Mouse (Mus musculus): ENCODE measurements around the gene Vsig8. TPM values are rescaled to one million over a fixed set of nuclear protein-coding genes. Genes with fewer than 3 reads are reported as not detected.
A peak's percentile ranks its signal among the peaks of the same experiment; 100 is the strongest.

Vsig8 gene
- total and polyA plus RNA-seq, 2 experiments from 2014 or later: 0.12 TPM; not detected in 1

- H3K36me3 ChIP-seq (replicated peaks; ENCODE audit: control insufficient read depth, insufficient read depth, low read length): no peaks in the 10 kb centered on the region
- peak overlapping the region; percentile 63 for H3K4me2 ChIP-seq (ENCODE audit: low read depth, low read length)
- no peak for TF ChIP-seq EP300 (IDR thresholded peaks at IDR 0.05; ENCODE audit: low read depth)
- no peak for TF ChIP-seq CTCF (IDR thresholded peaks at IDR 0.05; ENCODE audit: low read depth)
- 11% methylated on average over 7 of the region's 7 CpGs for WGBS
- H3K4me3 ChIP-seq (ENCODE audit: low read depth, low read length): peak overlapping the region; percentile 34
- no peak for ATAC-seq (ENCODE audit: insufficient read depth, low read depth)
- H3K9me3 ChIP-seq (replicated peaks; ENCODE audit: control insufficient read depth, low read length): no peaks in the 10 kb centered on the region
- no peak overlapping the region for H3K27ac ChIP-seq (ENCODE audit: low read depth)
- H3K4me1 ChIP-seq (ENCODE audit: control insufficient read depth, insufficient read depth): peaks cover 15% of the 10 kb centered on the region
- H3K27me3 ChIP-seq (ENCODE audit: control insufficient read depth, insufficient read depth, low read length): 0 out of 2 replicates have a peak, but pooled peaks cover 3% of the 10 kb centered on the region
- H3K9ac ChIP-seq (replicated peaks; ENCODE audit: low read depth, low read length): no peak overlapping the region
- no peak for DNase-seq (ENCODE audit: low spot score)
Measured at GRCm38 (mm10) chr1:172551009-172551408, 4.7 kb upstream of the Vsig8 start.

GRCm38 (mm10) chr1:172552623-172553022, 3.1 kb upstream of the Vsig8 start:
- DNase-seq (ENCODE audit: low spot score): no peak
- TF ChIP-seq CTCF (IDR thresholded peaks at IDR 0.05; ENCODE audit: low read depth): no peak
- TF ChIP-seq EP300 (IDR thresholded peaks at IDR 0.05; ENCODE audit: low read depth): peak; percentile 69; the same call in 1 of the 2 replicates
- H3K27ac ChIP-seq (ENCODE audit: low read depth): peak overlapping the region; percentile 59
- peak; percentile 54; the same call in 1 of the 2 replicates for ATAC-seq (ENCODE audit: insufficient read depth, low read depth)
- no peak overlapping the region for H3K9ac ChIP-seq (replicated peaks; ENCODE audit: low read depth, low read length)
- no peaks in the 10 kb centered on the region for H3K9me3 ChIP-seq (replicated peaks; ENCODE audit: control insufficient read depth, low read length)
- 0 out of 2 replicates have a peak, but pooled peaks cover 3% of the 10 kb centered on the region for H3K27me3 ChIP-seq (ENCODE audit: control insufficient read depth, insufficient read depth, low read length)
- H3K4me2 ChIP-seq (ENCODE audit: low read depth, low read length): no peak overlapping the region
- H3K36me3 ChIP-seq (replicated peaks; ENCODE audit: control insufficient read depth, insufficient read depth, low read length): no peaks in the 10 kb centered on the region
- H3K4me3 ChIP-seq (ENCODE audit: low read depth, low read length): no peak overlapping the region
- peaks cover 15% of the 10 kb centered on the region for H3K4me1 ChIP-seq (ENCODE audit: control insufficient read depth, insufficient read depth)
- 44% methylated on average over 1 of the region's 1 CpGs for WGBS

GRCm38 (mm10) chr1:172562641-172563464, 7.1 kb downstream of the Vsig8 start:
- ATAC-seq (ENCODE audit: insufficient read depth, low read depth): peak; percentile 81
- peak overlapping the region; percentile 14 for H3K27ac ChIP-seq (ENCODE audit: low read depth)
- H3K27me3 ChIP-seq (ENCODE audit: control insufficient read depth, insufficient read depth, low read length): peaks cover 34% of the 10 kb centered on the region

GRCm38 (mm10) chr1:172563465-172563828, 7.7 kb downstream of the Vsig8 start:
- Histone ChIP-seq H3K9ac (replicated peaks; ENCODE audit: low read depth, low read length) (peak overlapping the region; percentile 52; the same call in 1 of the 2 replicates), H3K27me3 (ENCODE audit: control insufficient read depth, insufficient read depth, low read length) (peaks cover 34% of the 10 kb centered on the region), H3K4me2 (ENCODE audit: low read depth, low read length) (peak overlapping the region; percentile 94), H3K36me3 (replicated peaks; ENCODE audit: control insufficient read depth, insufficient read depth, low read length) (no peaks in the 10 kb centered on the region), H3K4me3 (ENCODE audit: low read depth, low read length) (peak overlapping the region; percentile 68), H3K27ac (ENCODE audit: low read depth) (peak overlapping the region; percentile 14; the same call in 1 of the 2 replicates), H3K9me3 (replicated peaks; ENCODE audit: control insufficient read depth, low read length) (no peaks in the 10 kb centered on the region), H3K4me1 (ENCODE audit: control insufficient read depth, insufficient read depth) (peaks cover 10% of the 10 kb centered on the region)
- no peak for TF ChIP-seq EP300 (IDR thresholded peaks at IDR 0.05; ENCODE audit: low read depth)
- no peak for TF ChIP-seq CTCF (IDR thresholded peaks at IDR 0.05; ENCODE audit: low read depth)
- WGBS: 5% methylated on average over 10 of the region's 10 CpGs
- ATAC-seq (ENCODE audit: insufficient read depth, low read depth) (no peak), DNase-seq (ENCODE audit: low spot score) (no peak)

More at GRCm38 (mm10) chr1:172562641-172563464, 7.1 kb downstream of the Vsig8 start:
- Histone ChIP-seq H3K9ac (replicated peaks; ENCODE audit: low read depth, low read length) (peak overlapping the region; percentile 52), H3K4me3 (ENCODE audit: low read depth, low read length) (peak overlapping the region; percentile 68), H3K9me3 (replicated peaks; ENCODE audit: control insufficient read depth, low read length) (no peaks in the 10 kb centered on the region), H3K36me3 (replicated peaks; ENCODE audit: control insufficient read depth, insufficient read depth, low read length) (no peaks in the 10 kb centered on the region), H3K4me1 (ENCODE audit: control insufficient read depth, insufficient read depth) (peaks cover 10% of the 10 kb centered on the region), H3K4me2 (ENCODE audit: low read depth, low read length) (peak overlapping the region; percentile 94)
- DNase-seq (ENCODE audit: low spot score): peak; percentile 69
- WGBS: under 1% methylated on average over 63 of the region's 66 CpGs
- no peak for TF ChIP-seq EP300 (IDR thresholded peaks at IDR 0.05; ENCODE audit: low read depth)
- TF ChIP-seq CTCF (IDR thresholded peaks at IDR 0.05; ENCODE audit: low read depth): peak; percentile 53

- Histone ChIP-seq H3K4me1 (ENCODE audit: control insufficient read depth, insufficient read depth) (peaks cover 10% of the 10 kb centered on the region), H3K4me2 (ENCODE audit: low read depth, low read length) (no peak overlapping the region), H3K27me3 (ENCODE audit: control insufficient read depth, insufficient read depth, low read length) (peaks cover 24% of the 10 kb centered on the region), H3K4me3 (ENCODE audit: low read depth, low read length) (no peak overlapping the region), H3K27ac (ENCODE audit: low read depth) (no peak overlapping the region), H3K36me3 (replicated peaks; ENCODE audit: control insufficient read depth, insufficient read depth, low read length) (no peaks in the 10 kb centered on the region), H3K9me3 (replicated peaks; ENCODE audit: control insufficient read depth, low read length) (no peaks in the 10 kb centered on the region), H3K9ac (replicated peaks; ENCODE audit: low read depth, low read length) (no peak overlapping the region)
- DNase-seq (ENCODE audit: low spot score) (no peak), ATAC-seq (ENCODE audit: insufficient read depth, low read depth) (no peak)
- TF ChIP-seq CTCF (IDR thresholded peaks at IDR 0.05; ENCODE audit: low read depth) (no peak), EP300 (IDR thresholded peaks at IDR 0.05; ENCODE audit: low read depth) (no peak)
- WGBS: 48% methylated on average over 3 of the region's 3 CpGs
Measured at GRCm38 (mm10) chr1:172566131-172566530, 10.4 kb downstream of the Vsig8 start.
